Mouse (Mus musculus) neural tube, embryonic 10.5 days (tissue): ENCODE results near the gene E030025P04Rik.

Experiments used
- DNase-seq: peaks from one replicate; pipeline ENCODE4 v3.0.0-alpha.2; 2017; ENCODE audit warnings: low spot score; ENCODE audit errors: extremely low spot score

E030025P04Rik gene

DNA sequence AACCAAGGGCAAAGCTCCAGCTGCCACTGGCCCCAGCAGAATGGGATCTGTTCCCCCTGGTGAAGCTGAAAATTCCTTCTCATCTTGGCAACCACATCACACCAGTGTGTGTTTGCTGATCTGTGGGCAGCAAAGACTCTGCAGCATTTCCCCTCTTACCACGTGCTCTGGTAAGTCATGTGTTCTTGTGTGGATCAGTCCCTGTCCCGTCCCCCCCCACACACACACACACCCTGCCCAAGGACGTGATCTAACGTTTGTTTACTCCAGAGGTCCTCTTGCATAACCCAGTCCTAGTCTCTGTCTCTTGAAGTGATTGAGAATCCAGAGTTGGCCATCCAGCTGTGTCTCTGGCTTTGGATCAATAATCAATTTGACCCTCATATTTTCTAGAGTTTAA is at the start of gene E030025P04Rik:
Gene E030025P04Rik (minus strand): TSS at position 134 of the 400 bp plus-strand sequence.
- DNase-seq: no peak

DNA sequence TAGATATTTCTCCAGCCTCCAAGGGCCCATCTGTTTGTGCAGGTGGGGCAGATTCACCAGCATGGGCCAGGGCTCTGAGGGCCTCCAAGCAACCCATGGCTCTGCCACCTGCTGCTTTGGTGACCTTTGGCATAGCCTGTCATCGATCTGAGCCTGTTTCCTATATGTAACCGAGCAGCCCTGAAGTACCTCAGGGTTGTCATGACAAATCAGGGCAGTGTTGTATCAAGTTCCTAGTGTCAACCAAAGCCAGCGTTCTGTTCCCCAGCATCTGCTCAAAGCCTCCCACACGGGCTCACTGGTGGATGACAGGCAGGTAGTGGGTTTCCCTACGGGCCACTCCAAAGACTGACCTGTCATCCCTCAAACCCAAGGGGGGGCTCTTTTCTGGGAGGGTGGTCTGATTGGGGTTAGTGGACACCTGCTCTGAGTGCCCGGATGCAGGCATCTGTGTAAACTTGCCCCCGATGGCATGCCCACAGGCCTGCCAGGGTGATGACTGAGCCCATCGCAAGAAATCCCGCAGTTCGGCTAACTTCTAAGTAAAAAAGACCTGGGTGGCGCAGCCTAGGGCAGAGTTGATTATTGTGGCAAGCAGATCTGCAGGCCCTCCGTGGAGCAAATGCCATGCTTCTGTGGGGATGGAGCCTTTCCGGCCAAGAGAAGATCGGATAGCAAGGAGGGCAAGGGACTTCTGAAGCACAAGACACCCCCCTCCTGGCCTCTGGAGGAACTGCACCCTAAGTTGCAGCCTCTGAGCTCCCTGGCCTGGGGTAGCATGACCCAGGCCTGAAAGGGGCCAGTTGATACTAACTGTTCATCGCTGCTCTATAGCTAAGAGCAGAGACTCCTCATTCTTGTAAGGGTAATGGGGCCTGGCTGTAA is 48.7 kb upstream of the E030025P04Rik start:
- DNase-seq: peak; percentile 90

DNA sequence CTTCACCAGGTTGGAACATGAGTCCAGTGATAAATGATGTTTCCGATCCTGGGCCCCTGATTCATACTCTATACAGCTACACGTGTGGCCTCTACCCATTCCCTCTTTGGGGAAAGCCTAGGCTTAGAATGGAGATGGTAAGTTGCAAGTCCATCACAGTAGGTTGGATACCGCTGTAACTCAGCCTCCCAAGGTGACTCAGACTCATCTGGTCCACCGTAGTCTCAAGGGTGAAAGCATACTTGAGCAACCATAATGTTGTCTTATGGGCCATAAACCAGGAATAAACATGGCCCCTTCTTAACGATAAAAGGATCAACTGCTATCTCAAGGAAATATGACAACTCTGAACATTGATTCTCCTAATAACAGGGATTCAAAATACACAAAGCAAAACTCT is 44.1 kb upstream of the E030025P04Rik start:
- no peak for DNase-seq

DNA sequence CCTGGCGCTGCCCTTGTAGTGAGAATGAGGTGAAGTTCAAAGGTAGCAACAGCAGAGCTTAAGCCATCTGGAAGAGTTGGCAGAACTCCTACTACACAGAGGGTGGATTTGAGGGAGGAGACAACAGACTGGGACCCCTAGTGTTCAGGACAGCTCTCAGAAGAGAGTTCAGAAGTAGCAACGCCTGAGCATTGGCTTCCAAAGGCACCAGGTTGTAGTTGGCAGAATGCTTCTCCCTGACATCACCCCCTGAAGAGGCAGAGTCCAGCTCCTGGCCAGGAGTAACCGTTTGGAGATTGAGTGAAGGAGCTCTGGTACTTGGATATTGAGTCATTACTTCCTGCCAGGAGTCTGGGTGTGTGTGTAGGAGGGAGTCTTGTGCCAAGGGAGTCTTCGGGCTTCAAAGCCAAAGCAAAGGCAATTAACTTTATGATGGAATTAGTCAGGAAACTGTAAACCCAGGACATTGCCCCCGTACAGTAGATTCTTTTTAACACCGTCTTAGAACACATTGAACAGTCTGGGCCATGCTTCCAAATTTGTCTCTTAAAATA is 43.5 kb upstream of the E030025P04Rik start:
- DNase-seq: no peak

DNA sequence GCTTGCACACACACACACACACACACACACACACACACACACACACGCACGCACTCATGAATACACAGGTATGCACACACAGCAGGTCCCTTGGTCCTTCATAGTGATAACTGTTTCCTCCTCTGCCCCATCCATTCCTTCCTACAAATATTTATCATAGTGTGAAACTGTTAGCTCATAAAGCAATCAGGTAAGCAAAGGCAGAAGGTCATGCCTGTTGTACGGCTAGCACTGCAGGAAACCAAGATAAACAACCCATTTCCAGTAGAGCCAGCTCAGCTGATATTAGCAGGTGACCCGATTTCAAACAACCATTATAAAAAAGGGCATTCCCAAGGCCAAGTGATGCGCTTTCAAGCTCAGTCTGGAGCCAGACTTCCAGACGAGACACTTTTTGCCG is 36.9 kb upstream of the E030025P04Rik start:
- DNase-seq: no peak

DNA sequence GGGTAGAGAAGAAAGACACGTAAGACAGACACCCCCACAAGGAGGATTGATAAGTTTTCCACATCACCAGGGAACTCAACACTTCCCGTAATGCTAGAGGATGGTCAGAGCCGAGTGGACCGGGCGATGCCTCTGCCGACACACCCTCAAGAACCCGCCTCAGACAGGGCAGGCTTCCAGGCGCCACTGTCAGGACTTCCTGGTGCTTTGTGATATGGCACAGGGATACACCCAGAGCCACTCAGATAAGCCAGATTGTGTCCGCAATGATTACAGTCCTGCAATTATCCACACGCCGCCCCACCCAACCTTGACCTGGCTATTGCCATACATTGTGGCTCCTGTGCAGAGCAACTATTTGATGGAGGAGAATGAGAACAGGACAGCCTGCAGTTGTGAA is 36.1 kb upstream of the E030025P04Rik start:
- DNase-seq: no peak

DNA sequence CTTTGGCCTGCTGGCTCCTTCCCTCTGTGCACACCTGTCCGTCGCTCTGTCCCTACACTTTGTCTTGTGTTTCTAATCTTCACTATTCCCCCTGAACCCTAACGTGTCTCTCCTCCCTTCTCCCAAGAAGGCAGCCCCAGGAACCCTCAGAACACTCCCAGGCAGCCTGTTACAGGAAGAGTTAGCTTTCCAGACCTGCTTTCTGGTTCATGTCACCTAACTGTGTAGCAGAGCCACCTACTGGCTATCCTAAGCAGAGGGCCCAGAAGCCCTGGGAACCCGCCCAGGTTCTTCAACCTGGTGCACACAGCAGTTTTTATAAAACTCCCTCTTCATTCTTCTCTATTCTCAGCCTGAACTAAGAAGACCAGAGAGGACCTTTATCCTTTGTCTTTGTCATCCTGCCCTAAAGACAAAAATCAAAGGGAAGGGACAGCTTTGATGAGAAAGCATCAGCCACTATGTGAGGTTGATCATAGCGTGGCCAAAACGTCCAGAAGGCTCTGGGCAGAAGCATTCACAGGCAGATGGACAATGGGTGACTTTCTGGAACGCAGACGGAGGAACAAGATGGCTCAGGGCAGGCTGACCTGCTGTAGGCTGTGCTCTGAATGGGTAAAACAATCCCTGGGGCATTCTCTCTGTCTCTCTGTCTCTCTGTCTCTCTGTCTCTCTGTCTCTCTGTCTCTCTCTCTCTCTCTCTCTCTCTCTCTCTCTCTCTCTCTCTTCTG is 34.8 kb upstream of the E030025P04Rik start:
- DNase-seq: no peak

DNA sequence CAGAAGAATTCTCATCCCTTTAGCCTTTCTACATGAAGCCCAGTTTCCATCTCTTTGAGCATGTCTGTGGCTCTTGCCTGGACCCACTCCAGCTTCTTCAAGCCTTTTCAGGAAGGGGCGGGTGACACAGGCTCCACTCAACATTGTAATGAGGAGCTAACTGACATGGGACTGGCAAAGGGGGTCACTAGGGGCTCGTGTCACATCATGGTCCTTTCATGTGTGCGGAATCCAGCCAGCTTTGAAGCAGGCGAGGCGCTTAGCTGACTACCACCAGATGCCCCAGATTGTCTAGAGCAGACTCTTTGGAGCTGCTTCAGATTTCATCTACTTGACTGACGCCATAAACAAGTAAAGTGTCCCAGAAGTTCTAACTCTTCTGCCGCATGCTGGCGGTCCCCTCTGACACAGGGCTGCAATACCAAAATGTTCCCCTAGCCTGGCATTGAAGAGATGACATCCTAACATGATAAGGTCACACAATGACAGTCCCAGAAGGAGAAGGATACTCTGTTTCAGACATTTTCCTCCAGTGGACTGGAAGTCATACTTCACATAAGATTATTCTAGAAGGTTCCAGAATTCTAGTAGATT is 31.3 kb upstream of the E030025P04Rik start:
- no peak for DNase-seq

DNA sequence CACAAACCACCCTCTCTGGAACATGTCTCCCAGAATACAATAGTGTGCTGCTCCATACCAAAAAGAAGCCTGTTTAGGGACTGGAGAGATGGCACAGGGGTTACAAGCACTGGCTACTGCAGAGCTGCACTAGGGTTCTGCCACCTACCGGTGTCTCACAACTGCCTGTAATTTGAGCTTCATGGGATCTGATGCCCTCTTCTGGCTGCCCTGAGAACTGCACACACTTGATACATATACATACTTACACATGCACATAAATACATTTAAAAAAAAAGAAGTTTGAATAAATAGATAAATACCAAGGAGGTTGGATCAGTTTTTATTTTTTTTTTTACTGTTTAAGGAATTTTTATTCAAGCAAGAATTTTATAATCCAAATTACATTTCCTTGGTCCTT is 28.1 kb upstream of the E030025P04Rik start:
- DNase-seq: no peak

DNA sequence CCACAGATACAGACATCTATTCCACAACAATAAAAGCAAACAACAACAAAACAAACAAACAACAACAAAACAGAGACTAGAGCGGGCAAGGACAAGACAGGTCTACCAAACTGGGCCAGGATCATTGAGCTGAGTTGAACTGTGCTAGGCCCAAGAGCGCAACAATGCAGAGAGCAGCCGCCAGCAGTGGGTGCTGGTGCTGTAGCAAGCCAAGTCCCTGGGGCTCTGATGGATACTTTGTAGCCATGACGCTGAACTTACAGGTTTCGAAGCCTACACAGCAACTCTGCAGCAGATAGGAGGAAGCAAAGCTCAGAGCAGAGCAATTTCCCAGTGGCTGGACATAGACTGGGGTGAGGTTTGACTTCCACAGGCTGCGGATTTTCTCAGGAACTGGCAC is 26.6 kb upstream of the E030025P04Rik start:
- no peak for DNase-seq

DNA sequence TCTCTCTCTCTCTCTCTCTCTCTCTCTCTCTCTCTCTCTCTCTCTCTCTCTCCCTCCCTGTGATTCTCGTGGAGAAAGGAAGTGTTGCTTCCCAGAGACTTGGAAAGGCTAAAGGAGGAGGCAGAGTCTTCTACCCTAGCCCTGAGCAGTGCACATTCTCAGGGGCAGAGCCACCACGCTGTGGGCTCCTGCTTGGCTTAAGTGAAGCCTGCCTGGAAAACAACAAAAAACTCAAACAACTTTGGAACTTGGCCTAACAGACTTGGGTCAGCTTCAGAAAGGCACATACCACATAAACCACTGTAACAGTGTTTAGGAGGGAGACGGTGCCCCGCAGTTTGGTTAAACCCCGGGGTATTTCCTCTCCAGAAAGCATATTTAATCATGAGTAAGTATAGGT is 13.5 kb upstream of the E030025P04Rik start:
- DNase-seq: no peak

DNA sequence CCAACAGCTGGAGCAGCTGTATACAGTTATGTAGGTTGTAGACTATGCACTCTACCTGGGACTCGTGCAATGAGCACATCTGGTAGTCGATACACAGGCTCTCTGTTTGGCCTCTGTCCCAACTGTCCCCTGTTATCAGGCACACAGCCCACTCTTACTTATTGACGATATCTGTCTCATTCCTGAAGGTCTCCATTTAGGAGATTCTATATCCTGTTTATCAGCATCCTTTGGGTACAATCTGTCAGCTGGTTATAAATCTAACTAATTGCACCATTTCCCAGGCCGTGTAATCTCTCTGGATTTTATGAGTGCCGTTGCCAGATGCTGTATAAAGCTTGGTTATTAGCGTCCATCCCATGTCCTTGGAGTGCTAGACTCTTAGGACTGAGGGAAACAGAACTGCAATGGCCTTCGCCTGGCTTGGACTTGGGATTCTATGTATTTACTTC is 747 bp upstream of the E030025P04Rik start:
- no peak for DNase-seq

DNA sequence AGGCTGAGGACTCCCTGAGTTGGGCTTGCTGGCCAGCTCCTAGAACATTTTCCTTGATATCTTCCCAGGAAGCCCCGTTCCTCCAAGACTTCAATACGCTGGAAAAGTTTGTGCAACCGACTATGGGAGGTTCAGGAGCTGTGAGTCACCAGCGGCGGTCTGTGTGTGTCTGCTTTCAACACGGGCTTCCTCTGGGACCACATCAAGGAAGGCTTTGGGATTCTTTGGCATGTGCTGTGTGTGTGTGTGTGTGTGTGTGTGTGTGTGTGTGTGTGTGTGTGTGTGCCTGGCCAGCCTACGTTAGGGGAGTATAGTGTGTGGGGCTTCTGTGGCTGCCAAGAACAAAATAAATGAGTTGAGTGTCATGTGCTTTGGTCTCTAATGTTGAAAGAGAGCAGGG is 17.7 kb downstream of the E030025P04Rik start:
- DNase-seq: no peak

DNA sequence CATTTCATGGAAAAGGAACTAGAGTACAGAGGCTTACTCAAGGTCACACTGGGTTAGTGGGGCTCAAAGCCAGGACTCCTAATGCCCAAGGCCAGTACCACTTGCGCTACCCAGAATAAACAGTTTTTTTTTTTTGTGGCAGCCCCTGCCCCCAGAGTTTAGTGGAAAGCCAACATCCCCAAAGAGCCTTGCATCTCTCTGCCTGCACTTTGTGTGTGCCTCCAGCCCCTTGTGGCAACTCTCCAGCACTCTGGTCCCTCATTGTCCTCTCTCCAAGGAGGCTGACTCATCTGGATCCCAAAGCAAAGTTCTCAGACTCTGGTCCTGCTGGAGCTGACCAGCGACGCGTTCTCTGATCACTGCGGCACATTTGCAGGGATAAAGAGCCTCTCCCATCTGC is 18.7 kb downstream of the E030025P04Rik start:
- no peak for DNase-seq

DNA sequence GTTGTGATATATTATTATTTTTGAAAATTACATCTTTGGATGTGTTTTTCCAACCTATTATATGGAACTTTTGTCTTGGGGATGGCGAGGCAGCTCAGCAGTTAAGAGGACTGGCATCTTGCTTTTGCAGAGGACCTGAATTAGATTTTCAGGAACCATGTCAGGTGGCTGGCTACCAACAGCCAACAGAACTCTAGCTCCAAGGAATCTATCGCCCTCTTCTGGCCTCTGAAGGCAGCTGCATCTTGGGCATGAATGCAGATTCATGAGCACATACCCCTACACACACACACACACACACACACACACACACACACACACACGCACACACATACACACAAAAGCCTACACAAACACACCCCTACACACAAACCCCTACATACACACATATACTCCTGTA is 19.9 kb downstream of the E030025P04Rik start:
- peak; percentile 31 for DNase-seq

DNA sequence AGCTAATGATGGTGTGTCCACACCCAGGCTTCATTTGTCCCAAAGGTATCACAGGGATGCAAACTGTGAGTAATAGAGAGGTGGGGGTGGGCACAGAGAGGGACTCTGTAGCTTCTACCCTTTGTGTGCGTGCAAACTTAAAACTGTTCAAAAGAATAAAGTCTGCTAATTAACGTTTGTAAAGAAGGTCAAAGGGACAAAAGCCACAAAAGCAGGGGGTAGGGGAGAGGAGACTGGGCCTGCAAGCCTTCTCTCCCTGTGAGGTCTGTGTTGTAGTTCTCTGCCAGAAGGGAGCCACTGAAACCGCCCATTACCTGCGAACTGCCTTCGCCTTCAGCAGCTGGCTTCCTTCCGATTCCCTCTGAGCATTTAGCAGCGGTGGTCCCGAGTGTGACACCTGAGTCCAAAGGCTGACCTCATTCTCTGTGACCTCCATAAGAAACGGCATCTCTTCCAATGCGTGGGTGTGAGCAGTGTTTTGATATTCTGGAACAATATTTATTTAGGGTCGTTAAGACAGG is 34.3 kb downstream of the E030025P04Rik start:
- no peak for DNase-seq

DNA sequence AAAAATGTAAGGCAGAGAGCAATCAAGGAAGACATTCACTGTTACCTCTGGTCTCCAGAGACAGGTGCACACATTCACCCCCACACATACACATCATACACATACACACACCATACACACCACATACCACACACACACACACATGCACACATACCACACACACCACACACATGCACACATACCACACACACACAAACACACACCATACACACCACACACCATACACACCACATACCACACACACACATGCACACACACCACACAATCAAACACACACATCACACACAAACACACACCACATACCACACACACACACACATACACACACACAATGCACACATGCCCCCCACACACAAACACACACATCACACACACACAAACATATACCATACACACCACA is 35.1 kb downstream of the E030025P04Rik start:
- DNase-seq: no peak

DNA sequence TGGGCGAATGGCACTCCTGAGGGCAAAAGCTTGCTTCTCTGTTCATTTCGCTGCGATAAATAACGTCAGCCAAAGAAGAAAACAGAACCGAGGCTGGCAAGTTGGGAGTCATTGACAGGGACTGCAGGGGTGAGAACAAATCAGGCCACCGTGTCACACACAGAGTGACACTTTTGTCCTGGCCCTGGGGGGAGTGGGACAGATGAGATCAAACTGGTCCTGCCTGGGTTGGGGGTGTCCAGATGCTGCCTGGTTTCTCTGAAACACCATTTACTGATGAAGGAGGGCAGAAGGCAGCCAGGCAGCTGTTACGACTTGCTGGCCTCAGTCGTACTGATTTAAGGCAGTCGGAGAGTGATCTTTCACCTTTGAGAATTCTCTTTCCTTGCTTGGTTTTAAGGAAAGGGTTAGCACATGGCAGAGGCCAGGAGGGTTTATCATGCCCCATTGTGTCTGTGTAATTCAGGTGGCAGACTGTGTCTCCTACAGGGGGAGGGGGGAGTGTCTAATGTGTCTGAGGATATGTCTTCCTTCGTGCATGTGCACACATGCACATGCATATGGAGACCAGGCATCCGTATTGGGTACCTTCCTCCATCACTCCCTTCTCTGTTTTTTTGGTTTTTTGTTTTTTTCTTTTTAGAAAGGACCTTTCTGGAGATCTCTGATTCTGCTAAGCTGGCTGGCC is 36.5 kb downstream of the E030025P04Rik start:
- DNase-seq: peak; percentile 64

DNA sequence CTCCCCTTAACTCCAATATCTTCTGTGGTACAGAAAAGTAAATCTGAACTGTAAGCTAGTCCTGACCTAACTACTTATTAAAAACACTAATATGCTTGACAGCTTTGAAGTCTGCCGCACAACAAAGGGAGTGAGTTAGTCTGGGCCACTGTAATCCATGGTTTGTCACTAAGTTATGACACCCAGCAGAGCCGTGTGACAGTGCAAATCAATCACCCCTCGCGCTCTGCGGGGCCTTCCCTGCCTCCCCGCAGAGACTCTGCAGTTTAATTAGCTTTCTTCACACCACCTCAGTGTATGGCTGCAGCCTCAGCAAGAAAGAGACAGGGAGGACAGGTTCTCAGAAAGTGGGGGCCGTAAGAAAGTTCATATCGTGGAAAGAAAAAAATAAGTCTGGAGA is 37.4 kb downstream of the E030025P04Rik start:
- peak; percentile 47 for DNase-seq

DNA sequence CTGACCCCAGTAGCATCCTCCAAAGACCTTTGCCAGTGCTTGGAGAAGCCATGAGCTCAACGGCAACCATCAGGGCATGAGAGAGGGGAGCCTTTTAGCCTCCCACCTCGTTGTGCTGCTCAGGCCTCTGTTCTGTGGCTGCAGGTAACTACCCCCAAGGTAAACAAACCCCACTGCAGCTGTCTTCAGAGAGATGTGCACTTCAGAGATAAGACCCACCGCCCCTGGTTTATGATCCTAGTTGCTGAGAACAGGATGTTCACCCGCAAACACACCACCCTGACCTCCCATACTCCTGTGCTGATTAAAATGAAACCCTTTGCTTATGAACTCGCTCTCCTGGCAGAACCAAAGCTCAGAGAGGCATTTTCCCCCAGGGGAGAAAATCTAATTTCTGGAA is 38.0 kb downstream of the E030025P04Rik start:
- no peak for DNase-seq

DNA sequence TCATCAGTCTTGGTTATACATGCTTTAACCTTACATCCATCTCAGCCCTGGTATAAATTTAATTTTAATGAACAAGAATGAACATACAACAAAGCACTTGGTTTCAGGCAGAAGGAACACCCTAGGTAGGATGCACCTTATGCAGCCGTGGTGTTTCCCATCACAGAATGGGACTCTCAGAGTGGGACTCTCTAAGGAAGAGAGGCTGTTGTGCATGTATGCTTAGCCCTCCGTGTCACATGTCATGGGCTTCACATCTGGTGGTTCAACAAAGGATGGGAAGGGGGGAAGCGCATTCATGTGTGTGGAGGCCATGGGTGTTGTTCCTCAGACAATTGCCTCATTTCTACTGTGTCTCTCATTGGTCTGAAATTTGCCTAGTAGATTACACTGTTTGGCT is 40.8 kb downstream of the E030025P04Rik start:
- no peak for DNase-seq
